ENCODE assay signal across 17 mouse cellular contexts in the genomic region with DNA sequence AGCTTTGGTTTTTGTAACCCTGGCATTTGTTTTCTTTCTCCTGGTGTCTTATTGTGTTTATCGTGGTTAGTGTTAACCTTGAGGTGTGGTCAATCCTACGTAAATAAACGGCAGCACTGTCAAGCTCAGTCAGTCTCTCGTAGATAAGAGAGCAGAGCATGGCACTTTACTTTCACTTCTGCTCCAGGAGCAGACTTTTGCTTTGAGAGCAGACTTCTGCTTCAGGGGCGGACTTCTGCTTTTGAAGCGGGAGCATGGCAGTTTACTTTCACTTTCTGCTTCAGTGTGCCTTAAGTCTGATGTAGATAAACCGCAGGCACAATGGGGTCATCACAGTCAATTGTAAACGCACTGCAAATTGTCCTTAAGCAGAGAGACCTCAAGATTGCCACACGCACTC. TPM values are rescaled to one million over a fixed set of nuclear protein-coding genes. Genes with fewer than 3 reads are reported as not detected.
"Had no signal": no experiment of that assay in that cellular context is flagged by ENCODE, and none has a peak within 500 bp of the region (broad histone marks: within the 10 kb centered on the region; RNA-seq: fewer than 3 reads in every experiment).

No protein-coding gene starts in this region.

RNA-seq across cellular contexts. Expression of gene Cyp3a16, which starts 54.1 kb away (rescaled TPM):
- total RNA-seq: megakaryocyte, adult 5-6 weeks; megakaryocyte-erythroid progenitor cell, adult 5-6 weeks; neutrophil, adult 5-6 weeks had no signal
- polyA plus RNA-seq: lung, adult 2 months; lung, embryonic 15.5 days; lung, postnatal 0 days; macrophage; midbrain, embryonic 10.5 days; midbrain, embryonic 12.5 days; midbrain, embryonic 14.5 days; midbrain, embryonic 16.5 days; neural tube, embryonic 12.5 days; neural tube, embryonic 14.5 days; spleen, adult 2 months; testis, adult 2 months; thymus, adult 2 months; urinary bladder, adult 2 months had no signal
